Mouse (Mus musculus): ENCODE results near the gene Fam3c. TPM values are rescaled to one million over a fixed set of nuclear protein-coding genes. Genes with fewer than 3 reads are reported as not detected.
"Not testable (repeated sequence)": the region's sequence is repeated elsewhere in the genome, so short reads cannot be mapped to it uniquely, and the experiment has no call there.

Gene Fam3c
- polyA plus RNA-seq, 1 experiment: 7.2 TPM

DNA sequence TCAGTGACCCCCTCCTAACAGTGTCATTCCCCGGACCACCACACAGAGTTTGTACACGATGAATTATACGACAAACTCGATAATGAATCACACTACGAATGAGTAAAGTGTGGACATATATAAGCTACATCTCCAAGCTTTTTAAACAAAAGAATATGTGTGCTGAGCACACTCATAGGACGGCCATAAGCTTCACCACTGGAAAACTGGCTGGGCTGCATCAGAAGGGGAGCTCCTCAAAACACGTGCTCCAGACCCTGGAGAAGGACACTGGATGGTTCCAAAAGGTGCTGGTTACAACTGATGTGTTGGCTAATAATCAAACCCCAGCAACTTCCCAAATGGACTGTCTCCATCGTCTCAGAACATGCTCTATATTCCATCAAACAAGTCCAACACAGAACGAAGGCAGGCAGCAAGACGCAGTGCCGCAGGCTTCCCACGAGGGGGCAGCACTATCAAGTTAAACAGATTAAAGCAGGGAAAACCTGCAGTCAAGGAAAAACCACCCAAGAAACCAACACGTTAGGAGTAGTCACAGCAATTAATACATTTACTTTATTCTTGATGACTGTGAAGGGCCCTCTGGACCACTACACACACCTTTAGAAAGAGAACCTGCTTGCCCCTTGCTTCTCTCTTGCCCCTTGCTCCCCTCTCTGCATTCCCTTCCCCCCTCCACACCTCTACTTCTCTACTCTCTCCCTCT is 30.5 kb downstream of the Fam3c start:
- 51% methylated on average over 13 of the region's 13 CpGs for WGBS
- no peak for DNase-seq (ENCODE audit: low read depth, low spot score)

GRCm38 (mm10) chr6:22298059-22298458 is 58.0 kb downstream of the Fam3c start:
- no peak for DNase-seq (ENCODE audit: low read depth, low spot score)
- 66% methylated on average over 14 of the region's 14 CpGs for WGBS

DNA sequence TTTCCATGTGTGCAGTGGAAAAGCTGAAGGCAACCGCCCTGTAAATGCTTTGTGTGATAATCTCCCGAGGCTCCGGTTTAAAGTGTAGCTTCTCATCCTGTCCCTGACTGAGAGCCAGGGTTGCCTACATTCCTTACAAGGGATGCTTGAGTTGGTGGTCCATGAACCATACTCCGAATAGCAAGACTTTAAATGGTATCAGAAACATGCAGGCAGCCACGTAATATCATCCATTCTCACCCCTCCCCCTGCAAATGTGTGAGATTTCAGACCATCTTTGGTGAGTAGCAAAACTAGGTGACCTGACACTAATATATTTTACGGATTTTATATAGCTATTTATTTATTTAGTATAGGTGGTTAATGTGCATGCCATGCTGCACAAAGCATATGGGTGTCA is 59.0 kb downstream of the Fam3c start:
- DNase-seq (ENCODE audit: low read depth, low spot score): no peak
- 69% methylated on average over 6 of the region's 6 CpGs for WGBS

- 56% methylated on average over 3 of the region's 3 CpGs for WGBS
- DNase-seq (ENCODE audit: low read depth, low spot score): no peak
These were observed 62.1 kb downstream of the Fam3c start for GRCm38 (mm10) chr6:22293922-22294321.

DNA sequence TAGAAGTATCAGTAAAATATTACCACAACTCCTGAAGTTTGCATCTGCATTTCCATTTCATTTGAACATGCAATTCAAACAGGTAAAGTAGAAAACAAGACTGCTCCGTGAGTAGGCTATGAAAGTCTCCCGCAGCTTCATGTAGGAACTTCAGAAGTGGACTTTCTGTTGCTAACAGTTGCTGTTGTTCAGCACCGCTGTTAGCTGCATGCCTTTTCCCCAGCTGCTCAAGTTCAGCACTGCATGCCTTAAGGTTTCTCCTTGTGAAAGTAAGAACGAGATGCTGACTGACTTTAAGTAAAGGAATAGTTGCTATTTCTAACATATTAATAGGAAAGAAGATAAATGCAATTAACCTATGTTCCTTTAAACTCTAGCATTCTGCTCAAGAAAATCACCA is 64.0 kb downstream of the Fam3c start:
- no peak for DNase-seq (ENCODE audit: low read depth, low spot score)
- 53% methylated on average over 4 of the region's 4 CpGs for WGBS

DNA sequence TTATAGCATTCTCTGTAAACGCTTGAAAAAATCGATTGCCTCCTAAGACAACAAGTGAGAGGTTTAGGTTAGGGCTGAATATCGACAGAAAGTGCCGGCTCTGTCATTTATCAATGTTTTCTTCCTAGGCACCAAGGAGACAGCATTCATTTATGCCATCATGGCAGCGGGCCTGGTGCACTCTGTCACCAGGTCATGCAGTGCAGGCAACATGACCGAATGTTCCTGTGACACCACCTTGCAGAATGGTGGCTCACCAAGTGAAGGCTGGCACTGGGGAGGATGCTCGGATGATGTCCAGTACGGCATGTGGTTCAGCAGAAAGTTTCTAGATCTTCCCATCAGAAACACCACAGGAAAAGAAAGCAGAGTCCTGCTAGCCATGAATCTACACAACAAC is 65.3 kb downstream of the Fam3c start:
- no peak for DNase-seq (ENCODE audit: low read depth, low spot score)
- 85% methylated on average over 8 of the region's 8 CpGs for WGBS

- 7% methylated on average over 21 of the region's 21 CpGs for WGBS
- DNase-seq (ENCODE audit: low read depth, low spot score): no peak
These were observed 66.5 kb downstream of the Fam3c start for GRCm38 (mm10) chr6:22289461-22290021.

DNA sequence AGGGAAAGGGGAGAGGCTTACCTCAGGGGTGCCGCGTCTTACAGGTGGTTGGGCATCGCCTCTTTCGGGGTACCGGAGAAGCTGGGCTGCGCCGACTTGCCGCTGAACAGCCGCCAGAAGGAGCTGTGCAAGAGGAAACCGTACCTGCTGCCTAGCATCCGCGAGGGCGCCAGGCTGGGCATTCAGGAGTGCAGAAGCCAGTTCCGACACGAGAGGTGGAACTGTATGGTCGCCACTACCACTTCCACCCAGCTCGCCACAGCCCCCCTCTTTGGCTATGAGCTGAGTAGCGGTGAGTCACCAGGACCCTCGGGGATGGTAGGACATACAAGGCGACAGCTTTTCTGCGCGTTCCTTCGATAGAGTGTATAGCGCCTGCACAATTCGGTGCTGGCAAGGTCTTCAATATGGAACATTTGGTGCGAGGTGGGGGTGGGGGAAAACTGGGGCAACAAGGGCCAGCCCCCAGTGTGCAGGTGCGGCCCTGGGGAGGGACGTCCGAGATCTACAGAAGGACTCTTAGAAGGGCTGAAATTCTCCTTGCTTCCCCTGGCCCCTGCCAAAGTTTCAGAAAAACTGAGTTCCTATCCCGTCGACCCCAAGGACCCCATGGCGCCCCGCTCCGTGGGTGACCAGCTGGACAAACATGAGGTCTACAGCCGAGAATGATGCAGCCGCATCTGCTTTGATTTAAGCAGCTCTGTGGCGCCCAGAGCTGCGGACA is 67.1 kb downstream of the Fam3c start:
- no peak for DNase-seq (ENCODE audit: low read depth, low spot score)

DNA sequence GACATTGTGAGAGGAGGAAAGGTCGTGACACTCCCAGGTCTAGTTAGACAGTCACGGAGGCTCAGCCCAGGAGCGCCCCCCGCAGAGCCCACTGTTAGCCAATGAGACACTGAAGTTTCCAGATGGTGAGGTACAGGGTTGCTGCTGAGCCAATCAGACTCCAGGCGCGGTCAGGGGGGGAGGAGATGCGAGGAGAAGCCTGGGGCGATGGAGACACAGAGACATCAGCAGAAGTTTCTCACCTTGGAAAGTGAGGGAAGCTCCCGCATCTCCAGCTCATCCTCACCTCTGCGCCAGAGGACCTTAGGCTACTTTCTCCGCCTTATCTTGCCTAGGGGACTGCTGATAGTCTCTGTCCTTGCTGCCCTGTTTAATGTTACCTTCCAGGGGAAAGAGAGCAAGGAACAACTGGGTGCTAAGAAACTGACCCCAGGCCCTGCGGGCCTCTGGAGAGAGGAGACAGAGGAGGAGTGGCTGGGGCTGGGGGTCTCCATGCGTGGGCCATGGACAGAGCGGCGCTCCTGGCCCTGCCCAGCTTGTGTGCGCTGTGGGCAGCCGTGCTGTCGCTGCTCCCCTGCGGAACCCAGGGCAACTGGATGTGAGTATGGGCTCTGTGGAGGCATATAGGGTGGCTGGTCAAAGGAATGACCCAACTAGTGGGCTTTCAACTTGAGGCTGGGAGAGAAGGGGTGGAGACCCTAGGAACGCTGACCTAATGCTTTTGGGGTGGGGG is 67.9 kb downstream of the Fam3c start, which contains the start of gene Wnt16:
Gene Wnt16, plus strand, starts transcription at position 224 of the 733 bp plus-strand sequence.
- no peak for DNase-seq (ENCODE audit: low read depth, low spot score)
- WGBS: 18% methylated on average over 20 of the region's 20 CpGs

More for the DNA sequence above, 67.1 kb downstream of the Fam3c start:
- 2% methylated on average over 38 of the region's 38 CpGs for WGBS

- WGBS: 76% methylated on average over 4 of the region's 4 CpGs
- DNase-seq (ENCODE audit: low read depth, low spot score): no peak
These were observed 73.6 kb downstream of the Fam3c start for GRCm38 (mm10) chr6:22282405-22282804.

- no peak for DNase-seq (ENCODE audit: low read depth, low spot score)
These were observed 75.7 kb downstream of the Fam3c start for GRCm38 (mm10) chr6:22280217-22280861.

DNA sequence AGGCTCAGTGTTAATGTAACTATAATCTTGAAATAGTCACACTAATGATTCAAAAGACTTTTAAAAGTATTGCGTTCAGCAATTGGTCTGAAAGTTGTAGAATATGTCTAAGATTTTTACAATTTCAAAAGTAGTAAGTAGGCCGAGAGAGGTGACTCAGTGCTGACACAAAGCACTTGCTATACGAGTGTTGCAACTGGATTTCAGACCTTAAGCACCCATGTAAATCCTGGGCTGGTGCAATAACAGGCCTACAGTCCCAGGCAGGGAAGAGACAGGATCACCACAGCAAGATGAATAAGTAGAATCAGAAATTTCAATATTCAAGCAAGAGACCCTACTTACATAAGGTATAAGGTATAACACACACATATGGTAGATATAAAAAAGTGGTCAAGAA is 78.1 kb downstream of the Fam3c start:
- 88% methylated on average over 3 of the region's 3 CpGs for WGBS
- no peak for DNase-seq (ENCODE audit: low read depth, low spot score)

More at GRCm38 (mm10) chr6:22280217-22280861, 75.7 kb downstream of the Fam3c start:
- 14% methylated on average over 14 of the region's 14 CpGs for whole genome bisulfite sequencing

- WGBS: 37% methylated on average over 8 of the region's 8 CpGs
- DNase-seq (ENCODE audit: low read depth, low spot score): no peak
These were observed 86.1 kb downstream of the Fam3c start for GRCm38 (mm10) chr6:22269840-22270521.

DNA sequence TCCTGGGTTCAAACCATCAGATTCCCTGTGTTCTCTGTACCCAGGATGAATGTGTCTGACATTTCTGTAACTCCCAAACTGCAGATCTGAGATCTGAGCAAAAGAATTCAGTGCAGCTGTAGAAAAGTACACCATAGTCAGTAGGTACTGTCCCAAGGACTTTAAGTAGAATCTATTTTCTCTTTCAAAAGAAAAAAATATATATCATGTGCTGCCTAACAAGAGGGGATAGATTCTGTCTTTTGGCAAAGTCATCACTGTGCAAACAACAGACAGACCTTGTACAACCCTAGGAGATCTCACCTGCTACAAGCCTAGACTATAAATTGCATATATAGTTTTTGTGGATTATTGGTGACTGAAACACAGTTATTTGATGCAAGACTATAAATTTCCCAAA is 87.4 kb downstream of the Fam3c start:
- DNase-seq (ENCODE audit: low read depth, low spot score): no peak

GRCm38 (mm10) chr6:22267807-22268667 is 88.0 kb downstream of the Fam3c start:
- 73% methylated on average over 5 of the region's 5 CpGs for WGBS

GRCm38 (mm10) chr6:22266018-22266417 is 90.0 kb downstream of the Fam3c start:
- no peak for DNase-seq (ENCODE audit: low read depth, low spot score)
- WGBS: 68% methylated on average over 4 of the region's 4 CpGs

More at GRCm38 (mm10) chr6:22267807-22268667, 88.0 kb downstream of the Fam3c start:
- no peak for DNase-seq (ENCODE audit: low read depth, low spot score)

GRCm38 (mm10) chr6:22264094-22264493 is 91.9 kb downstream of the Fam3c start:
- DNase-seq (ENCODE audit: low read depth, low spot score): not testable (repeated sequence)
- WGBS: 83% methylated on average over 8 of the region's 8 CpGs

GRCm38 (mm10) chr6:22262519-22262918 is 93.5 kb downstream of the Fam3c start:
- no peak for DNase-seq (ENCODE audit: low read depth, low spot score)

More at GRCm38 (mm10) chr6:22262519-22262918, 93.5 kb downstream of the Fam3c start:
- 79% methylated on average over 4 of the region's 4 CpGs for WGBS

Data from large intestine, adult 2 months (tissue).